23 mouse cellular contexts compared by ENCODE assay signal in genomic region chr1:188824195-188824594, GRCm38 (mm10).
"Had no signal": no experiment of that assay in that cellular context is flagged by ENCODE, and none has a peak within 500 bp of the region (broad histone marks: within the 10 kb centered on the region; RNA-seq: fewer than 3 reads in every experiment).

No protein-coding gene starts in this region.

- H3K27ac ChIP-seq: heart, embryonic 10.5 days; hindbrain, embryonic 13.5 days; hindbrain, embryonic 15.5 days; hindbrain, postnatal 0 days; kidney, embryonic 15.5 days; kidney, postnatal 0 days; left cerebral cortex, adult 2 months; limb, embryonic 10.5 days; limb, embryonic 12.5 days had no signal

- H3K27me3 ChIP-seq: heart, embryonic 12.5 days; hindbrain, embryonic 13.5 days; hindbrain, embryonic 15.5 days; kidney, embryonic 15.5 days; limb, embryonic 12.5 days had no signal

- H3K9ac ChIP-seq: forebrain, postnatal 0 days; heart, embryonic 12.5 days; hindbrain, embryonic 13.5 days; hindbrain, embryonic 15.5 days; kidney, embryonic 15.5 days; limb, embryonic 12.5 days had no signal

- H3K4me2 ChIP-seq: heart, embryonic 12.5 days; hindbrain, embryonic 13.5 days; hindbrain, embryonic 15.5 days; kidney, embryonic 15.5 days; limb, embryonic 12.5 days had no signal

- H3K9me3 ChIP-seq: heart, embryonic 10.5 days; heart, embryonic 12.5 days; hindbrain, embryonic 13.5 days; hindbrain, embryonic 15.5 days; kidney, embryonic 15.5 days; limb, embryonic 10.5 days had no signal

- DNase-seq: forebrain, postnatal 0 days; gastrocnemius, postnatal 14 days; gastrocnemius, postnatal 36 days; heart, adult 18-20 months; heart, postnatal 14 days; heart, postnatal 36 days; kidney, adult 11 months; kidney, adult 2 months; kidney, adult 9 months; kidney, postnatal 14 days; kidney, postnatal 36 days; layer of hippocampus, adult 9-11 months had no signal

- ATAC-seq: forebrain, postnatal 0 days; hindbrain, postnatal 0 days; intestine, embryonic 16.5 days had no signal

- H3K36me3 ChIP-seq: heart, embryonic 10.5 days; heart, embryonic 12.5 days; hindbrain, embryonic 13.5 days; hindbrain, embryonic 15.5 days; kidney, embryonic 15.5 days; limb, embryonic 10.5 days; limb, embryonic 12.5 days had no signal

- H3K4me1 ChIP-seq: heart, embryonic 10.5 days; heart, embryonic 12.5 days; hindbrain, embryonic 13.5 days; hindbrain, embryonic 15.5 days; kidney, embryonic 15.5 days; limb, embryonic 10.5 days; limb, embryonic 12.5 days had no signal

- H3K4me3 ChIP-seq: heart, embryonic 10.5 days; heart, embryonic 12.5 days; hindbrain, embryonic 13.5 days; hindbrain, embryonic 15.5 days; kidney, embryonic 15.5 days; left cerebral cortex, adult 2 months; limb, embryonic 10.5 days; limb, embryonic 12.5 days had no signal
